Mouse (Mus musculus): ENCODE data around the gene Mmp24. TPM values are rescaled to one million over a fixed set of nuclear protein-coding genes. Genes with fewer than 3 reads are reported as not detected.

Gene Mmp24
- polyA plus RNA-seq, 1 experiment from 2014 or later, result not detected

- no peaks in the 10 kb centered on the region for H3K4me1 ChIP-seq (ENCODE audit: control insufficient read depth, insufficient read depth, low read length)
- peak; percentile 76 for ATAC-seq (ENCODE audit: low FRiP score, low TSS enrichment)
- 56% methylated on average over 13 of the region's 13 CpGs for WGBS
- H3K27ac ChIP-seq (ENCODE audit: low read depth, low read length), result no peak overlapping the region
- no peaks in the 10 kb centered on the region for H3K27me3 ChIP-seq (ENCODE audit: control insufficient read depth, insufficient read depth, low read length)
- no peak overlapping the region for H3K9ac ChIP-seq (ENCODE audit: low read depth, low read length)
- H3K9me3 ChIP-seq (ENCODE audit: control insufficient read depth, low read length), result no peaks in the 10 kb centered on the region
- no peak overlapping the region for H3K4me3 ChIP-seq (ENCODE audit: low read length)
- H3K4me2 ChIP-seq (replicated peaks; ENCODE audit: low read depth, low read length), result no peak overlapping the region
- no peaks in the 10 kb centered on the region for H3K36me3 ChIP-seq (ENCODE audit: control insufficient read depth, insufficient read depth, low read length)
These were observed 10.3 kb upstream of the Mmp24 start for GRCm38 (mm10) chr2:155764679-155765418.

- Histone ChIP-seq H3K9ac (ENCODE audit: low read depth, low read length) (no peak overlapping the region), H3K27ac (ENCODE audit: low read depth, low read length) (no peak overlapping the region), H3K27me3 (ENCODE audit: control insufficient read depth, insufficient read depth, low read length) (peaks cover 40% of the 10 kb centered on the region), H3K4me2 (replicated peaks; ENCODE audit: low read depth, low read length) (no peak overlapping the region), H3K4me1 (ENCODE audit: control insufficient read depth, insufficient read depth, low read length) (peaks cover 3% of the 10 kb centered on the region; the same call in 1 of the 2 replicates), H3K9me3 (ENCODE audit: control insufficient read depth, low read length) (no peaks in the 10 kb centered on the region), H3K36me3 (ENCODE audit: control insufficient read depth, insufficient read depth, low read length) (no peaks in the 10 kb centered on the region), H3K4me3 (ENCODE audit: low read length) (no peak overlapping the region)
- ATAC-seq (ENCODE audit: low FRiP score, low TSS enrichment), result no peak
- 72% methylated on average over 4 of the region's 4 CpGs for WGBS
These were observed 1.5 kb upstream of the Mmp24 start for GRCm38 (mm10) chr2:155773664-155774063.

- Histone ChIP-seq H3K4me2 (replicated peaks; ENCODE audit: low read depth, low read length) (peak overlapping the region; percentile 99), H3K27me3 (ENCODE audit: control insufficient read depth, insufficient read depth, low read length) (peaks cover 40% of the 10 kb centered on the region), H3K4me3 (ENCODE audit: low read length) (peak overlapping the region; percentile 41; the same call in 1 of the 2 replicates), H3K36me3 (ENCODE audit: control insufficient read depth, insufficient read depth, low read length) (no peaks in the 10 kb centered on the region), H3K9ac (ENCODE audit: low read depth, low read length) (no peak overlapping the region), H3K9me3 (ENCODE audit: control insufficient read depth, low read length) (no peaks in the 10 kb centered on the region), H3K27ac (ENCODE audit: low read depth, low read length) (no peak overlapping the region), H3K4me1 (ENCODE audit: control insufficient read depth, insufficient read depth, low read length) (peaks cover 3% of the 10 kb centered on the region; the same call in 1 of the 2 replicates)
- ATAC-seq (ENCODE audit: low FRiP score, low TSS enrichment), result no peak
- WGBS, result 59% methylated on average over 11 of the region's 11 CpGs
These were observed 748 bp upstream of the Mmp24 start for GRCm38 (mm10) chr2:155774261-155774926.

DNA sequence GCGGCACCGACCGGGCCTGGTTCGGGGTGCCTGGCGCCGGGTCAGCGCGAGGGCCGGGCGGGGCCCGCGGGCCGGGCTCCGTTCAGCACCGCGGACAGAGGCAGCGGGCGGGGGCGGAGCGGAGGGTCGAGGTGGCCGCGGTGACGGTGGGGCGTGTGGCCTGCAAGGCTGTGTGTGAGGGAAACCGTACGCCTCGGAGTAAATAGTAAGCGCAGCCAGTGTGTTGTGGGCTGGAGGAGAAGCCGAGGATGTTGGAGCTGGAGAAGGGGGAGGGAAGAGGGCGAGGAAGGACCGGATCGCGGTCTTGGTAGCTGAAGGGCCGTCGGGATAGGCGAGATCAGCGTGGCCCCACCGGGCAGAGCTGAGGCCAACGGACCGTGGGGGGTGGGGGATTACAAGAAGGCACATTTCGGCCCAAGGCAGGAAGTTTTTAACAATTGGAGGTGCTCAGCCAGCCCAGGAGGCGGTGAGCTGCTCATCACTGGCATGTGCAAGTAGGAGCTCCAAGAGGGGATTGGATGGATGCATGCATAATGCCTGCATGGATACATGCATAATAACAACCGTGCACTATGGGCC, 632 bp downstream of the Mmp24 start:
- H3K36me3 ChIP-seq (ENCODE audit: control insufficient read depth, insufficient read depth, low read length), result no peaks in the 10 kb centered on the region
- H3K9ac ChIP-seq (ENCODE audit: low read depth, low read length), result no peak overlapping the region
- H3K9me3 ChIP-seq (ENCODE audit: control insufficient read depth, low read length), result no peaks in the 10 kb centered on the region
- H3K27ac ChIP-seq (ENCODE audit: low read depth, low read length), result no peak overlapping the region; the same call in 1 of the 2 replicates
- peaks cover 3% of the 10 kb centered on the region; the same call in 1 of the 2 replicates for H3K4me1 ChIP-seq (ENCODE audit: control insufficient read depth, insufficient read depth, low read length)
- peak; percentile 87 for ATAC-seq (ENCODE audit: low FRiP score, low TSS enrichment)
- H3K4me3 ChIP-seq (ENCODE audit: low read length), result peak overlapping the region; percentile 41
- peaks cover 40% of the 10 kb centered on the region for H3K27me3 ChIP-seq (ENCODE audit: control insufficient read depth, insufficient read depth, low read length)
- 2% methylated on average over 42 of the region's 44 CpGs for WGBS
- peak overlapping the region; percentile 99 for H3K4me2 ChIP-seq (replicated peaks; ENCODE audit: low read depth, low read length)

- WGBS, result 67% methylated on average over 10 of the region's 10 CpGs
These were observed 1.9 kb downstream of the Mmp24 start for GRCm38 (mm10) chr2:155776824-155777687.

DNA sequence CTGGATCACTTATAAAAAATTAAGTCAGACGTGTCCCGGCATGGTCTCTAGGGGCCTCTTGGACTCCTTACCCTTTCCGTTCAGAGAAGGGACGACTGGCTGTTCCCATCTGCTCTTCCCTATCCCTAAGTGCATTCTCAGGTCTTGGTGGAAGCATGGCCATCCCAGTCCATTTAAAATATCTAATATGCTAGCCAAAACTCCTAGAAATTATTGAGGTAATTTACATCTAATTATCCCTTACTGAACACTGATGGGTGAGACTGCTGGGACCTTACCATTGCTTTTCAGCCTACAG, 2.5 kb downstream of the Mmp24 start:
- Histone ChIP-seq H3K36me3 (ENCODE audit: control insufficient read depth, insufficient read depth, low read length) (no peaks in the 10 kb centered on the region), H3K4me1 (ENCODE audit: control insufficient read depth, insufficient read depth, low read length) (peaks cover 3% of the 10 kb centered on the region; the same call in 1 of the 2 replicates), H3K27me3 (ENCODE audit: control insufficient read depth, insufficient read depth, low read length) (peaks cover 40% of the 10 kb centered on the region), H3K9me3 (ENCODE audit: control insufficient read depth, low read length) (no peaks in the 10 kb centered on the region), H3K27ac (ENCODE audit: low read depth, low read length) (no peak overlapping the region), H3K9ac (ENCODE audit: low read depth, low read length) (no peak overlapping the region), H3K4me3 (ENCODE audit: low read length) (no peak overlapping the region), H3K4me2 (replicated peaks; ENCODE audit: low read depth, low read length) (no peak overlapping the region)
- 75% methylated on average over 4 of the region's 4 CpGs for WGBS
- no peak for ATAC-seq (ENCODE audit: low FRiP score, low TSS enrichment)

More at GRCm38 (mm10) chr2:155776824-155777687, 1.9 kb downstream of the Mmp24 start:
- ATAC-seq (ENCODE audit: low FRiP score, low TSS enrichment), result no peak
- Histone ChIP-seq H3K9me3 (ENCODE audit: control insufficient read depth, low read length) (no peaks in the 10 kb centered on the region), H3K4me2 (replicated peaks; ENCODE audit: low read depth, low read length) (no peak overlapping the region), H3K27me3 (ENCODE audit: control insufficient read depth, insufficient read depth, low read length) (peaks cover 40% of the 10 kb centered on the region), H3K4me3 (ENCODE audit: low read length) (no peak overlapping the region), H3K4me1 (ENCODE audit: control insufficient read depth, insufficient read depth, low read length) (peaks cover 3% of the 10 kb centered on the region; the same call in 1 of the 2 replicates), H3K36me3 (ENCODE audit: control insufficient read depth, insufficient read depth, low read length) (no peaks in the 10 kb centered on the region), H3K9ac (ENCODE audit: low read depth, low read length) (no peak overlapping the region), H3K27ac (ENCODE audit: low read depth, low read length) (no peak overlapping the region)

DNA sequence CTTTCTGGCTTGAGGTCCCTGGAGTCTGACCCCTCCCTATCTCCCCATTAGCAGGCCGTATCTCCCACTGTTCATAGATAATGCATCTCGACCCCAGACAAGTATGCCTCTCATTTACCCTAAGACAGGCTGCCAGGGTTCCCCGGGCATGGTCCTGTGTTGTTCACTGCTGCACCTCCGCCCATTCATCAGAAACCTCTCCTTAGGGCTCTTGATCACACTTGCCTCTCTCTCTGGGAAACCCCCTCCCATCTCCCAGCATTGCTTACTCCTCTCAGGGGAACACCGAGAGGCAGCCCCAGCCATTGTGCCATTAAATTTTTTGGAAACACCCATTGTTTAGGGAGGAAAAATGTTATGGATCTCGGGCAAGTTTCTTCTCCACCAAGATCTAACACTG, 2.9 kb downstream of the Mmp24 start:
- ATAC-seq (ENCODE audit: low FRiP score, low TSS enrichment), result no peak
- Histone ChIP-seq H3K9me3 (ENCODE audit: control insufficient read depth, low read length) (no peaks in the 10 kb centered on the region), H3K27ac (ENCODE audit: low read depth, low read length) (no peak overlapping the region), H3K4me2 (replicated peaks; ENCODE audit: low read depth, low read length) (no peak overlapping the region), H3K4me1 (ENCODE audit: control insufficient read depth, insufficient read depth, low read length) (peaks cover 3% of the 10 kb centered on the region; the same call in 1 of the 2 replicates), H3K9ac (ENCODE audit: low read depth, low read length) (no peak overlapping the region), H3K36me3 (ENCODE audit: control insufficient read depth, insufficient read depth, low read length) (no peaks in the 10 kb centered on the region), H3K4me3 (ENCODE audit: low read length) (no peak overlapping the region), H3K27me3 (ENCODE audit: control insufficient read depth, insufficient read depth, low read length) (peaks cover 38% of the 10 kb centered on the region)
- 84% methylated on average over 6 of the region's 6 CpGs for WGBS

DNA sequence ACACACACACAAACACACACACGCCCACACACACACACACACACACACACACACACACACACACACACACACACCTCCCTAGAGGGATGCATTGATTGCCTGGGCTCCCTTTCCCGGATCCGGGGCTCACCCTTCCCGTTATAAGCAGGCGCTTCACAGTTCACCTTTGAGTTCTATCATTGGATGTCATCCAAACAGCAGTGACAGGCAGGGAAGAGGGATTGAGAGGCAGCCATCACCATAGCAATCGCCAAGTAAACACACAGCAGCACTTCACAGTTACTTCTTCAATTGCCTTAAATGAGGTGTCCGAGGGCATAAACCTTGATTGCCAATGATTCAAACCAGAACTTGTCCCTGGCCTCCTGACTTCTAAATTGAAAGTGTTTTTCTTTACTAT, 3.9 kb downstream of the Mmp24 start:
- H3K4me2 ChIP-seq (replicated peaks; ENCODE audit: low read depth, low read length), result no peak overlapping the region
- 51% methylated on average over 7 of the region's 7 CpGs for WGBS
- no peak overlapping the region for H3K27ac ChIP-seq (ENCODE audit: low read depth, low read length)
- H3K27me3 ChIP-seq (ENCODE audit: control insufficient read depth, insufficient read depth, low read length), result peaks cover 27% of the 10 kb centered on the region
- no peaks in the 10 kb centered on the region for H3K9me3 ChIP-seq (ENCODE audit: control insufficient read depth, low read length)
- ATAC-seq (ENCODE audit: low FRiP score, low TSS enrichment), result no peak
- H3K4me1 ChIP-seq (ENCODE audit: control insufficient read depth, insufficient read depth, low read length), result peaks cover 3% of the 10 kb centered on the region; the same call in 1 of the 2 replicates
- H3K9ac ChIP-seq (ENCODE audit: low read depth, low read length), result no peak overlapping the region
- H3K4me3 ChIP-seq (ENCODE audit: low read length), result no peak overlapping the region
- H3K36me3 ChIP-seq (ENCODE audit: control insufficient read depth, insufficient read depth, low read length), result no peaks in the 10 kb centered on the region

Measured in kidney, embryonic 14.5 days (tissue).